Mouse (Mus musculus) heart, postnatal 0 days (tissue): ENCODE data around the gene Hoxd4. TPM values are rescaled to one million over a fixed set of nuclear protein-coding genes. Genes with fewer than 3 reads are reported as not detected.

ENCODE experiments used
- ATAC-seq: fragments of 200-750 bp; cut with Nextera tagmentation; 2 replicates; pipeline ENCODE4 v1.8.0; 2017; ENCODE audit warnings: low read depth, moderate number of reproducible peaks, moderate library complexity; ENCODE audit not compliant: insufficient read depth
- DNase-seq: peaks from one replicate; pipeline ENCODE4 v3.0.0-alpha.2; 2016; ENCODE audit warnings: low spot score
- H3K27ac ChIP-seq: fragments of 300-500 bp; sonication (generic); 2 replicates; pipeline ENCODE4 v1.5.1; 2014; ENCODE audit warnings: low read depth, mild to moderate bottlenecking
- H3K27me3 ChIP-seq: fragments of 300-500 bp; sonication (generic); 2 replicates; pipeline ENCODE4 v1.6.1; 2014; ENCODE audit warnings: low read length, mixed read lengths; ENCODE audit not compliant: control insufficient read depth, insufficient read depth
- H3K36me3 ChIP-seq: fragments of 300-500 bp; sonication (generic); replicated peaks from 2 replicates; pipeline ENCODE4 v1.6.1; 2014; ENCODE audit warnings: low read length, mixed read lengths; ENCODE audit not compliant: control insufficient read depth, insufficient read depth
- H3K4me1 ChIP-seq: fragments of 300-500 bp; sonication (generic); 2 replicates; pipeline ENCODE4 v1.6.1; 2014; ENCODE audit warnings: antibody characterized with exemption; ENCODE audit not compliant: control insufficient read depth, insufficient read depth
- H3K4me2 ChIP-seq: fragments of 300-500 bp; sonication (generic); 2 replicates; pipeline ENCODE4 v1.6.1; 2014; ENCODE audit warnings: low read depth, mild to moderate bottlenecking, low read length, moderate library complexity
- H3K4me3 ChIP-seq: fragments of 300-500 bp; sonication (generic); 2 replicates; pipeline ENCODE4 v1.5.1; 2014; ENCODE audit warnings: low read depth, low read length
- H3K9ac ChIP-seq: fragments of 300-500 bp; sonication (generic); replicated peaks from 2 replicates; pipeline ENCODE4 v1.6.1; 2014; ENCODE audit warnings: low read depth, low read length, mixed read lengths
- H3K9me3 ChIP-seq: fragments of 300-500 bp; sonication (generic); replicated peaks from 2 replicates; pipeline ENCODE4 v1.6.1; 2016; ENCODE audit warnings: low read length; ENCODE audit not compliant: control insufficient read depth
- CTCF ChIP-seq: IDR thresholded peaks from 2 replicates; pipeline ENCODE4 v1.5.1; 2016; ENCODE audit warnings: antibody characterized with exemption, control low read depth, low read depth
- EP300 ChIP-seq: IDR thresholded peaks from 2 replicates; pipeline ENCODE4 v1.6.1; 2016; ENCODE audit warnings: antibody characterized with exemption, low read depth
- WGBS: fragments of 180-500 bp; shearing (Covaris S2); extraction: QIAGEN DNeasy Blood & Tissue Kit; methylation state at CpG from one replicate; pipeline ENCODE4 v1.1.7; 2014; 5-methylcytosine and 5-hydroxymethylcytosine counted together
- polyA plus RNA-seq: library from polyadenylated mRNA; unstranded; fragments of >200 nt; fragmentation: Nextera tagmentation; extraction: Ambion mirVana; gene quantifications from 2 replicates; pipeline ENCODE4 v1.2.1, GENCODE M21; 2015
- total RNA-seq: library from RNA; depleted of rRNA; stranded (reverse); fragments of >200 nt; gene quantifications from 2 replicates; pipeline ENCODE4 v1.2.3, GENCODE M21; 2014; ENCODE audit warnings: low replicate concordance

Hoxd4 gene
- total and polyA plus RNA-seq, 2 experiments from 2014 or later = 0.05 TPM; not detected in 1

DNA sequence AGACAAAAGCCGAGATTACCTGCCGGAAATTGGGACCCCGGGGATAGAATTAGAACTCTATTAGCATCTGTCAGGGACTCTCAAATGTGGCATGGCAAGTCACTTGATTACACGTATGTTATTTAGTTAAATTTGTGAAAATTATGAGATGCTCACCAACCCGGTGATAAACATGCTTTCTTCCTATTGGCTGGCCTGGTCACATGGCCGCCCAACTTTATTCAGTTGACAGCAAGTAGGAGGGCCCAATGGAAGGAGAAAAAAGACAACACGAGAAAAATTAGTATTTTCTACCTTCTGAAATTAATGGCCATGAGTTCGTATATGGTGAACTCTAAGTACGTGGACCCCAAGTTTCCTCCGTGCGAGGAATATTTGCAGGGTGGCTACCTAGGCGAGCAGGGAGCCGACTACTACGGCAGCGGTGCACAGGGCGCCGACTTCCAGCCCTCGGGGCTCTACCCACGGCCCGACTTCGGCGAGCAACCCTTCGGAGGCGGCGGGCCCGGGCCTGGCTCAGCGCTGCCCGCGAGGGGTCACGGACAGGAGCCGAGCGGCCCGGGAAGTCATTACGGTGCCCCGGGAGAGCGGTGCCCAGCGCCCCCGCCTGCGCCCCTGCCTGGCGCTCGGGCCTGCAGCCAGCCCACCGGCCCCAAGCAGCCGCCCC, 15.4 kb downstream of the Hoxd4 start:
- ATAC-seq = no peak
- Histone ChIP-seq H3K36me3 (no peaks in the 10 kb centered on the region), H3K4me3 (peak overlapping the region; percentile 21), H3K9me3 (no peaks in the 10 kb centered on the region), H3K4me2 (peak overlapping the region; percentile 50), H3K9ac (no peak overlapping the region), H3K27ac (no peak overlapping the region), H3K27me3 (peaks cover 99% of the 10 kb centered on the region), H3K4me1 (no peaks in the 10 kb centered on the region)
- TF ChIP-seq EP300 (no peak), CTCF (no peak)
- 3% methylated on average over 43 of the region's 43 CpGs for WGBS
- no peak for DNase-seq

DNA sequence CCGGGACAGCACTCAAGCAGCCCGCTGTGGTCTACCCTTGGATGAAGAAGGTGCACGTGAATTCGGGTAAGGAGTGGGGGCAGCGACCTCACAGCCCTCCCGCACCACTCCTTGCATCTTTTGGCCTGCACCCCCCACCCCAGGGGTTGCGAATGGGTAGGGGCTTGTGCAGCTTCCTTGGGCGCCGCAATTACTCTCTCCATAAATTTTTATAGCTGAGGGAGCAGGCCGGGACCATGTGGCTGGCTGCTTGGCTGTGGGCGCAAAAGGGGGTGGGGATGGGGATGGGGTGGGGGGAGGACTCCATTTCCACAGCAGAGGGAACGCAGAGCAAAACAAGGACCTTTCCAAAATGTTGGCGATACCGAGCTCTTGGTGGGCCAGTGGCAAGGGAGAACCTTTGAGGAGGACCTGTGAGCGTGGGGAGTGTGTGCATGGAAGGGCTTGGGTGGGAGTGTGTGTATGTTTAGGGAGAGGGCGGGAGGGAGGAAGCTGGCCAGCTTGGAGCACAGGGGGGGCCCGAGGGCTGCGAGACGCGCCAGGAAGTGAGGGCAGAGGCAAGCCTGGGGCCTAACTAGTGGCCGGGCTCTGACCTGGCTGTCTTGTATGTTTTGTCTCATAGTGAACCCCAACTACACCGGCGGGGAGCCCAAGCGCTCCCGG, 16.0 kb downstream of the Hoxd4 start:
- no peak overlapping the region for H3K27ac ChIP-seq
- H3K27me3 ChIP-seq = peaks cover 99% of the 10 kb centered on the region
- no peaks in the 10 kb centered on the region for H3K36me3 ChIP-seq
- no peaks in the 10 kb centered on the region for H3K9me3 ChIP-seq
- ATAC-seq (no peak), DNase-seq (no peak)
- WGBS = 2% methylated on average over 24 of the region's 25 CpGs
- peak overlapping the region; percentile 21 for H3K4me3 ChIP-seq
- TF ChIP-seq EP300 (no peak), CTCF (no peak)
- no peak overlapping the region for H3K9ac ChIP-seq
- H3K4me2 ChIP-seq = peak overlapping the region; percentile 50
- H3K4me1 ChIP-seq = no peaks in the 10 kb centered on the region

DNA sequence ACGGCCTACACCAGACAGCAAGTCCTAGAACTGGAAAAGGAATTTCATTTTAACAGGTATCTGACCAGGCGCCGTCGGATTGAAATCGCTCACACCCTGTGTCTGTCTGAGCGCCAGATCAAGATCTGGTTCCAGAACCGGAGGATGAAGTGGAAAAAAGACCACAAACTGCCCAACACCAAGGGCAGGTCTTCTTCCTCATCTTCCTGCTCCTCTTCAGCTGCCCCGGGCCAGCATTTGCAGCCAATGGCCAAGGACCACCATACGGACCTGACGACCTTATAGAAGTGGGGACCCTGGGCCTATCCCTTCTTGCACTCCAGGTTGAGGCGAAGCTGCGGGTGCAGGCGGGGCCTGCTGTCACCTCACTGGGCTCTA, 16.6 kb downstream of the Hoxd4 start:
- ATAC-seq = no peak
- H3K4me3 ChIP-seq = no peak overlapping the region
- WGBS = 21% methylated on average over 13 of the region's 13 CpGs

DNA sequence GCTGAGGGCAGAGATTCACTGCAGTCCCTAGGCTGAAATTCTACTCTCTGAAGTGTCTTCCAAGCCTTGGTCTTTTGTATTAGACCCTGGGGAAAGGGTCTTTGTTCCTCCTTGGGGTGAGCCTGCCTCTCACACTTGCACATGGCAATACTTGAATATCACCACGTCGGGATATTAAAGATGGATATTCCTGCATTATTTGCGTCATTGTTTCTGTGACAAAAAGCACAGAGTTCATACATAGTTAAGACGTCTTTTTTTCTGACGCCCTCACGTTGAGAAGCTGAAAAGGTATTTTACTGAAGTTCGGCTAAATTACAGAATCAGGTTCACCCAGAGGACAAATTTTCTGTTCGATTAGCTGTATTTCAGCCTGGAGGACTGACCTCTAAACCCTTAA, 18.6 kb downstream of the Hoxd4 start:
- peaks cover 98% of the 10 kb centered on the region for H3K27me3 ChIP-seq
- H3K4me3 ChIP-seq = no peak overlapping the region
- H3K4me1 ChIP-seq = no peaks in the 10 kb centered on the region
- H3K9me3 ChIP-seq = no peaks in the 10 kb centered on the region
- no peak for TF ChIP-seq EP300
- no peak for TF ChIP-seq CTCF
- 13% methylated on average over 8 of the region's 8 CpGs for WGBS
- no peak for DNase-seq
- H3K36me3 ChIP-seq = no peaks in the 10 kb centered on the region
- H3K9ac ChIP-seq = no peak overlapping the region
- no peak for ATAC-seq
- H3K4me2 ChIP-seq = no peak overlapping the region
- H3K27ac ChIP-seq = no peak overlapping the region

More for the DNA sequence above, 16.6 kb downstream of the Hoxd4 start:
- TF ChIP-seq EP300 (no peak), CTCF (no peak)
- Histone ChIP-seq H3K9ac (no peak overlapping the region), H3K9me3 (no peaks in the 10 kb centered on the region), H3K27me3 (peaks cover 98% of the 10 kb centered on the region), H3K4me1 (no peaks in the 10 kb centered on the region), H3K4me2 (no peak overlapping the region), H3K36me3 (no peaks in the 10 kb centered on the region), H3K27ac (no peak overlapping the region)
- no peak for DNase-seq

DNA sequence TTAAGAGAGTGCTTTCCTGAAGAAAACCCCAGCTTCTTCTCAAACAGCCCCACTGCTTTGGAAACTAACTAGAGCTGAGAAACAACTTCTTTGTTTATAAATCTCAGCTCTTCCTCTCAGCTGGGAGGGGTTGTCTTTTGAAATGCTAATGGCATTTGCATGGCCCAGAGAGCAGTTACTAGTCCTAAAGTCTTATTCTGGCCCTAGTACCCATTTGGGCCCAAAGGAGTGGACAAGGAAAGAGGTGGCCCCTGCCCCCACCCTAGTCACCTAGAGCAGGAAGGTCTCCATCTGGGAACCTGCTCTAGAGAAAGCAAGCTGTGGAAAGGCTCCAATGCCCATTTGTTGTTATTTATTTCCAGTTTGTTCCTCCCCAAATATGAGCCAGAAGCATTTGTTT, 19.3 kb downstream of the Hoxd4 start:
- Histone ChIP-seq H3K27ac (no peak overlapping the region), H3K4me3 (no peak overlapping the region), H3K9ac (no peak overlapping the region), H3K4me1 (no peaks in the 10 kb centered on the region), H3K4me2 (no peak overlapping the region), H3K9me3 (no peaks in the 10 kb centered on the region), H3K36me3 (no peaks in the 10 kb centered on the region), H3K27me3 (peaks cover 98% of the 10 kb centered on the region)
- TF ChIP-seq CTCF (no peak), EP300 (no peak)
- DNase-seq (no peak), ATAC-seq (no peak)
